Mouse (Mus musculus) heart, embryonic 10.5 days (tissue): ENCODE results near the gene Ank3. TPM values are rescaled to one million over a fixed set of nuclear protein-coding genes. Genes with fewer than 3 reads are reported as not detected.

Source experiments
- DNase-seq: peaks from one replicate; pipeline ENCODE4 v3.0.0-alpha.2; 2017; ENCODE audit warnings: low spot score
- H3K27ac ChIP-seq: fragments of 300-500 bp; sonication (generic); 2 replicates; pipeline ENCODE4 v1.5.1; 2016; ENCODE audit warnings: mild to moderate bottlenecking
- H3K27me3 ChIP-seq: fragments of 300-500 bp; sonication (generic); 2 replicates; pipeline ENCODE4 v1.6.1; 2016; ENCODE audit warnings: mild to moderate bottlenecking; ENCODE audit not compliant: poor library complexity, insufficient read depth, severe bottlenecking
- H3K36me3 ChIP-seq: fragments of 300-500 bp; sonication (generic); 2 replicates; pipeline ENCODE4 v1.6.1; 2016; ENCODE audit warnings: mild to moderate bottlenecking, moderate library complexity
- H3K4me1 ChIP-seq: fragments of 300-500 bp; sonication (generic); 2 replicates; pipeline ENCODE4 v1.6.1; 2016; ENCODE audit warnings: mild to moderate bottlenecking
- H3K4me3 ChIP-seq: fragments of 300-500 bp; sonication (generic); 2 replicates; pipeline ENCODE4 v1.5.1; 2016; ENCODE audit warnings: mild to moderate bottlenecking, moderate library complexity
- H3K9me3 ChIP-seq: fragments of 300-500 bp; sonication (generic); 2 replicates; pipeline ENCODE4 v1.6.1; 2016; ENCODE audit warnings: mild to moderate bottlenecking, moderate library complexity
- WGBS: fragments of 180-500 bp; shearing (Covaris S2); methylation state at CpG from one replicate; pipeline ENCODE4 v1.1.7; 2016; 5-methylcytosine and 5-hydroxymethylcytosine counted together
- polyA plus RNA-seq: library from polyadenylated mRNA; unstranded; fragments of >200 nt; fragmentation: Nextera tagmentation; extraction: Ambion mirVana; gene quantifications from 2 replicates; pipeline ENCODE4 v1.2.1, GENCODE M21; 2016

The Ank3 gene
- polyA plus RNA-seq, 1 experiment from 2014 or later, result 54.8 TPM

GRCm38 (mm10) chr10:69987496-69987895 lies 588.9 kb downstream of the Ank3 start:
- Histone ChIP-seq H3K9me3 (no peaks in the 10 kb centered on the region), H3K4me1 (no peaks in the 10 kb centered on the region), H3K36me3 (peaks cover 87% of the 10 kb centered on the region), H3K27me3 (no peaks in the 10 kb centered on the region), H3K27ac (no peak overlapping the region), H3K4me3 (no peak overlapping the region)
- DNase-seq, result no peak
- WGBS, result 94% methylated on average over 11 of the region's 11 CpGs

- 70% methylated on average over 8 of the region's 8 CpGs for WGBS
- Histone ChIP-seq H3K27me3 (no peaks in the 10 kb centered on the region), H3K4me3 (no peak overlapping the region), H3K27ac (no peak overlapping the region), H3K4me1 (no peaks in the 10 kb centered on the region), H3K36me3 (peaks cover 70% of the 10 kb centered on the region), H3K9me3 (no peaks in the 10 kb centered on the region)
- DNase-seq, result no peak
Observed at GRCm38 (mm10) chr10:69997082-69997481, 598.5 kb downstream of the Ank3 start.

- no peaks in the 10 kb centered on the region for H3K4me1 ChIP-seq
- H3K36me3 ChIP-seq, result peaks cover 81% of the 10 kb centered on the region
- no peak overlapping the region for H3K27ac ChIP-seq
- 85% methylated on average over 5 of the region's 5 CpGs for WGBS
- no peak overlapping the region for H3K4me3 ChIP-seq
- H3K27me3 ChIP-seq, result no peaks in the 10 kb centered on the region
- no peak for DNase-seq
- no peaks in the 10 kb centered on the region for H3K9me3 ChIP-seq
Observed at GRCm38 (mm10) chr10:70004058-70004457, 605.5 kb downstream of the Ank3 start.

GRCm38 (mm10) chr10:70004831-70005230 lies 606.3 kb downstream of the Ank3 start:
- DNase-seq, result no peak
- H3K36me3 ChIP-seq, result peaks cover 79% of the 10 kb centered on the region
- H3K4me1 ChIP-seq, result no peaks in the 10 kb centered on the region
- H3K4me3 ChIP-seq, result no peak overlapping the region
- 96% methylated on average over 15 of the region's 15 CpGs for WGBS
- no peak overlapping the region for H3K27ac ChIP-seq
- no peaks in the 10 kb centered on the region for H3K9me3 ChIP-seq
- H3K27me3 ChIP-seq, result no peaks in the 10 kb centered on the region

GRCm38 (mm10) chr10:70006380-70006779 lies 607.8 kb downstream of the Ank3 start:
- no peaks in the 10 kb centered on the region for H3K9me3 ChIP-seq
- 81% methylated on average over 9 of the region's 9 CpGs for WGBS
- no peaks in the 10 kb centered on the region for H3K27me3 ChIP-seq
- H3K4me1 ChIP-seq, result no peaks in the 10 kb centered on the region
- DNase-seq, result no peak
- H3K4me3 ChIP-seq, result no peak overlapping the region
- H3K36me3 ChIP-seq, result peaks cover 68% of the 10 kb centered on the region
- H3K27ac ChIP-seq, result no peak overlapping the region

GRCm38 (mm10) chr10:70011738-70012137 lies 613.2 kb downstream of the Ank3 start:
- DNase-seq, result no peak
- H3K36me3 ChIP-seq, result peaks cover 57% of the 10 kb centered on the region
- H3K4me1 ChIP-seq, result no peaks in the 10 kb centered on the region
- no peaks in the 10 kb centered on the region for H3K9me3 ChIP-seq
- no peak overlapping the region for H3K27ac ChIP-seq
- 75% methylated on average over 5 of the region's 5 CpGs for WGBS
- no peak overlapping the region for H3K4me3 ChIP-seq
- no peaks in the 10 kb centered on the region for H3K27me3 ChIP-seq

- no peaks in the 10 kb centered on the region for H3K27me3 ChIP-seq
- H3K4me1 ChIP-seq, result no peaks in the 10 kb centered on the region
- H3K27ac ChIP-seq, result no peak overlapping the region
- no peaks in the 10 kb centered on the region for H3K9me3 ChIP-seq
- no peak for DNase-seq
- H3K36me3 ChIP-seq, result peaks cover 53% of the 10 kb centered on the region
- H3K4me3 ChIP-seq, result no peak overlapping the region
- 87% methylated on average over 13 of the region's 13 CpGs for WGBS
Observed at GRCm38 (mm10) chr10:70013931-70014330, 615.4 kb downstream of the Ank3 start.

GRCm38 (mm10) chr10:70015201-70015600 lies 616.6 kb downstream of the Ank3 start:
- Histone ChIP-seq H3K4me1 (no peaks in the 10 kb centered on the region), H3K27me3 (no peaks in the 10 kb centered on the region), H3K4me3 (no peak overlapping the region), H3K27ac (no peak overlapping the region), H3K9me3 (no peaks in the 10 kb centered on the region), H3K36me3 (peaks cover 60% of the 10 kb centered on the region)
- DNase-seq, result no peak
- WGBS, result 82% methylated on average over 9 of the region's 9 CpGs

GRCm38 (mm10) chr10:70018691-70019090 lies 620.1 kb downstream of the Ank3 start:
- H3K36me3 ChIP-seq, result peaks cover 69% of the 10 kb centered on the region
- WGBS, result 83% methylated on average over 2 of the region's 2 CpGs
- no peak overlapping the region for H3K4me3 ChIP-seq
- no peak overlapping the region for H3K27ac ChIP-seq
- H3K27me3 ChIP-seq, result no peaks in the 10 kb centered on the region
- no peak for DNase-seq
- H3K9me3 ChIP-seq, result no peaks in the 10 kb centered on the region
- no peaks in the 10 kb centered on the region for H3K4me1 ChIP-seq

- WGBS, result 83% methylated on average over 10 of the region's 10 CpGs
- Histone ChIP-seq H3K9me3 (no peaks in the 10 kb centered on the region), H3K27ac (no peak overlapping the region), H3K36me3 (peaks cover 50% of the 10 kb centered on the region), H3K4me3 (no peak overlapping the region), H3K4me1 (no peaks in the 10 kb centered on the region), H3K27me3 (no peaks in the 10 kb centered on the region)
- no peak for DNase-seq
Observed at GRCm38 (mm10) chr10:70021667-70022066, 623.1 kb downstream of the Ank3 start.

- Histone ChIP-seq H3K9me3 (no peaks in the 10 kb centered on the region), H3K36me3 (peaks cover 46% of the 10 kb centered on the region), H3K27me3 (no peaks in the 10 kb centered on the region), H3K27ac (no peak overlapping the region), H3K4me3 (no peak overlapping the region), H3K4me1 (no peaks in the 10 kb centered on the region)
- WGBS, result 34% methylated on average over 5 of the region's 5 CpGs
- DNase-seq, result no peak
Observed at GRCm38 (mm10) chr10:70022596-70022995, 624.0 kb downstream of the Ank3 start.

GRCm38 (mm10) chr10:70023861-70024260 lies 625.3 kb downstream of the Ank3 start:
- 87% methylated on average over 11 of the region's 11 CpGs for WGBS
- Histone ChIP-seq H3K4me1 (no peaks in the 10 kb centered on the region), H3K27me3 (no peaks in the 10 kb centered on the region), H3K9me3 (no peaks in the 10 kb centered on the region), H3K4me3 (no peak overlapping the region), H3K27ac (no peak overlapping the region), H3K36me3 (peaks cover 35% of the 10 kb centered on the region)
- DNase-seq, result no peak

GRCm38 (mm10) chr10:70031942-70032341 lies 633.4 kb downstream of the Ank3 start:
- no peaks in the 10 kb centered on the region for H3K36me3 ChIP-seq
- H3K27ac ChIP-seq, result no peak overlapping the region
- H3K9me3 ChIP-seq, result no peaks in the 10 kb centered on the region
- H3K27me3 ChIP-seq, result no peaks in the 10 kb centered on the region
- DNase-seq, result no peak
- WGBS, result 88% methylated on average over 8 of the region's 8 CpGs
- no peaks in the 10 kb centered on the region for H3K4me1 ChIP-seq
- no peak overlapping the region for H3K4me3 ChIP-seq

- WGBS, result 84% methylated on average over 9 of the region's 9 CpGs
- no peaks in the 10 kb centered on the region for H3K9me3 ChIP-seq
- H3K4me3 ChIP-seq, result no peak overlapping the region
- no peaks in the 10 kb centered on the region for H3K4me1 ChIP-seq
- H3K36me3 ChIP-seq, result no peaks in the 10 kb centered on the region
- H3K27me3 ChIP-seq, result no peaks in the 10 kb centered on the region
- no peak overlapping the region for H3K27ac ChIP-seq
- DNase-seq, result no peak
Observed at GRCm38 (mm10) chr10:70032982-70033381, 634.4 kb downstream of the Ank3 start.
